Comparison of ENCODE assay signal across 28 mouse cellular contexts in genomic region chr14:45506165-45506564, GRCm38 (mm10). TPM values are rescaled to one million over a fixed set of nuclear protein-coding genes. Genes with fewer than 3 reads are reported as not detected.
DNase-seq lines count a peak whose midpoint lies in the region; ATAC-seq and TF ChIP-seq lines count a peak whose summit lies in the region.
"Had no signal": no experiment of that assay in that cellular context is flagged by ENCODE, and none has a peak within 500 bp of the region (broad histone marks: within the 10 kb centered on the region; RNA-seq: fewer than 3 reads in every experiment).

No protein-coding gene starts in this region.

- H3K27me3 ChIP-seq in heart, embryonic 13.5 days (replicated peaks): no peaks in the 10 kb centered on the region
- H3K27me3 ChIP-seq in kidney, embryonic 15.5 days: no peaks in the 10 kb centered on the region
- H3K27me3 ChIP-seq in liver, adult 2 months (ENCODE audit: control insufficient read depth, insufficient read depth, low read length): no peaks in the 10 kb centered on the region
- H3K27me3 ChIP-seq in liver, embryonic 11.5 days (replicated peaks; ENCODE audit: control insufficient read depth, insufficient read depth, low read length): no peaks in the 10 kb centered on the region
- no peaks in the 10 kb centered on the region for H3K27me3 ChIP-seq in limb, embryonic 14.5 days (ENCODE audit: control insufficient read depth, insufficient read depth, low read length)
- H3K27me3 ChIP-seq: embryonic facial prominence, embryonic 12.5 days; forebrain, embryonic 15.5 days; hindbrain, embryonic 13.5 days; liver, embryonic 12.5 days; midbrain, embryonic 12.5 days; stomach, embryonic 15.5 days had no signal

- no peak overlapping the region for H3K9ac ChIP-seq in heart, embryonic 13.5 days
- H3K9ac ChIP-seq in kidney, embryonic 15.5 days: no peak overlapping the region
- H3K9ac ChIP-seq in liver, adult 2 months (ENCODE audit: low read depth, low read length): no peak overlapping the region
- H3K9ac ChIP-seq in liver, embryonic 11.5 days (ENCODE audit: low read depth, low read length): no peak overlapping the region
- no peak overlapping the region for H3K9ac ChIP-seq in limb, embryonic 14.5 days (ENCODE audit: low read depth, low read length, severe bottlenecking)
- H3K9ac ChIP-seq: embryonic facial prominence, embryonic 12.5 days; forebrain, embryonic 15.5 days; liver, embryonic 12.5 days; liver, postnatal 0 days; midbrain, embryonic 12.5 days; stomach, embryonic 15.5 days had no signal

- H3K4me2 ChIP-seq in heart, embryonic 13.5 days: no peak overlapping the region
- no peak overlapping the region for H3K4me2 ChIP-seq in kidney, embryonic 15.5 days
- H3K4me2 ChIP-seq in liver, embryonic 11.5 days: no peak overlapping the region
- H3K4me2 ChIP-seq in limb, embryonic 14.5 days (replicated peaks; ENCODE audit: low read depth, low read length, severe bottlenecking): no peak overlapping the region
- H3K4me2 ChIP-seq: embryonic facial prominence, embryonic 12.5 days; forebrain, embryonic 15.5 days; hindbrain, embryonic 13.5 days; liver, embryonic 12.5 days; midbrain, embryonic 12.5 days; stomach, embryonic 15.5 days had no signal

- peak overlapping the region; percentile 64 for H3K27ac ChIP-seq in heart, embryonic 13.5 days (replicated peaks)
- H3K27ac ChIP-seq in kidney, embryonic 15.5 days: peak overlapping the region; percentile 73; the same call in 1 of the 2 replicates
- H3K27ac ChIP-seq in liver, adult 2 months (replicated peaks; ENCODE audit: insufficient read depth, low read depth, low read length): peak overlapping the region; percentile 20; the same call in 1 of the 2 replicates
- H3K27ac ChIP-seq in liver, embryonic 11.5 days (ENCODE audit: low read depth, low read length): no peak overlapping the region
- no peak overlapping the region for H3K27ac ChIP-seq in limb, embryonic 14.5 days (replicated peaks; ENCODE audit: low read depth, low read length)
- H3K27ac ChIP-seq: liver, embryonic 12.5 days; stomach, embryonic 15.5 days had no signal

- peaks cover 56% of the 10 kb centered on the region for H3K4me1 ChIP-seq in heart, embryonic 13.5 days
- peaks cover 46% of the 10 kb centered on the region for H3K4me1 ChIP-seq in kidney, embryonic 15.5 days
- H3K4me1 ChIP-seq in liver, adult 2 months (ENCODE audit: control insufficient read depth, insufficient read depth, low read length): peaks cover 51% of the 10 kb centered on the region
- H3K4me1 ChIP-seq in liver, embryonic 11.5 days (replicated peaks; ENCODE audit: control insufficient read depth, insufficient read depth, low read length): peaks cover 4% of the 10 kb centered on the region
- H3K4me1 ChIP-seq in limb, embryonic 14.5 days (ENCODE audit: control insufficient read depth, insufficient read depth, low read length): peaks cover 34% of the 10 kb centered on the region
- H3K4me1 ChIP-seq: megakaryocyte, embryonic 14.5 days had no signal

- no peak overlapping the region for H3K4me3 ChIP-seq in heart, embryonic 13.5 days
- no peak overlapping the region for H3K4me3 ChIP-seq in kidney, embryonic 15.5 days (replicated peaks)
- H3K4me3 ChIP-seq in liver, adult 2 months (ENCODE audit: insufficient read depth, low read depth, low read length): no peak overlapping the region
- no peak overlapping the region for H3K4me3 ChIP-seq in liver, embryonic 11.5 days (ENCODE audit: low read depth, low read length)
- no peak overlapping the region for H3K4me3 ChIP-seq in limb, embryonic 14.5 days (replicated peaks; ENCODE audit: low read length)
- H3K4me3 ChIP-seq: embryonic facial prominence, embryonic 12.5 days; forebrain, embryonic 10.5 days; forebrain, embryonic 15.5 days; heart, embryonic 10.5 days; hindbrain, embryonic 13.5 days; liver, embryonic 12.5 days; megakaryocyte, embryonic 14.5 days; midbrain, embryonic 12.5 days; stomach, embryonic 15.5 days had no signal

- DNase-seq in heart, postnatal 10 days: no peak
- DNase-seq in kidney, postnatal 10 days: no peak
- no peak for DNase-seq in liver, adult 2 months (ENCODE audit: extremely low read depth, low read depth, low spot score)
- DNase-seq in liver, embryonic 11.5 days (ENCODE audit: low spot score): no peak
- no peak for DNase-seq in limb, embryonic 14.5 days (ENCODE audit: low spot score)
- DNase-seq in cerebellum, postnatal 4 days (ENCODE audit: low spot score in 2 of 2): no peak
- DNase-seq: adrenal gland, adult 2 months; cerebellum, adult 2 months; cerebellum, postnatal 25 days; kidney, postnatal 25 days; layer of hippocampus, postnatal 36 days; left cerebral cortex, postnatal 4 days; liver, postnatal 0 days; right cerebral cortex, postnatal 25 days had no signal

- H3K9me3 ChIP-seq in heart, embryonic 13.5 days: no peaks in the 10 kb centered on the region
- H3K9me3 ChIP-seq in kidney, embryonic 15.5 days (replicated peaks): no peaks in the 10 kb centered on the region
- no peaks in the 10 kb centered on the region for H3K9me3 ChIP-seq in liver, embryonic 11.5 days (ENCODE audit: control insufficient read depth, low read length)
- no peaks in the 10 kb centered on the region for H3K9me3 ChIP-seq in limb, embryonic 14.5 days (ENCODE audit: control insufficient read depth, low read length)
- H3K9me3 ChIP-seq: embryonic facial prominence, embryonic 12.5 days; forebrain, embryonic 10.5 days; forebrain, embryonic 15.5 days; heart, embryonic 10.5 days; hindbrain, embryonic 13.5 days; liver, embryonic 12.5 days; megakaryocyte, embryonic 14.5 days; midbrain, embryonic 12.5 days; stomach, embryonic 15.5 days had no signal

- intact Hi-C loops in heart, postnatal 10 days (cut with DNase I): loop anchor here (5.0 kb wide), 1 partner anchor 44 kb away; no protein-coding TSS in a partner anchor

- peaks cover 49% of the 10 kb centered on the region for H3K36me3 ChIP-seq in heart, embryonic 13.5 days
- peaks cover 33% of the 10 kb centered on the region for H3K36me3 ChIP-seq in kidney, embryonic 15.5 days
- no peaks in the 10 kb centered on the region for H3K36me3 ChIP-seq in liver, adult 2 months (ENCODE audit: control insufficient read depth, insufficient read depth, low read length)
- no peaks in the 10 kb centered on the region for H3K36me3 ChIP-seq in liver, embryonic 11.5 days (ENCODE audit: control insufficient read depth, insufficient read depth, low read length)
- peaks cover 22% of the 10 kb centered on the region for H3K36me3 ChIP-seq in limb, embryonic 14.5 days (ENCODE audit: control insufficient read depth, insufficient read depth, low read length)
- H3K36me3 ChIP-seq: stomach, embryonic 15.5 days had no signal

- WGBS in heart, embryonic 13.5 days: 91% methylated on average over 4 of the region's 4 CpGs
- 85% methylated on average over 4 of the region's 4 CpGs for WGBS in kidney, embryonic 15.5 days
- WGBS in liver, adult 2 months: 86% methylated on average over 4 of the region's 4 CpGs
- 90% methylated on average over 4 of the region's 4 CpGs for WGBS in liver, embryonic 11.5 days
- WGBS in limb, embryonic 14.5 days: 71% methylated on average over 4 of the region's 4 CpGs

- no peak for TF ChIP-seq POLR2A in liver, adult 2 months (IDR thresholded peaks at IDR 0.05; ENCODE audit: extremely low read depth, insufficient read depth, low read length)
- TF ChIP-seq POLR2A in limb, embryonic 14.5 days (IDR thresholded peaks at IDR 0.05; ENCODE audit: borderline replicate concordance, extremely low read depth, insufficient read depth, insufficient read length): no peak

- no peak for TF ChIP-seq CTCF in liver, adult 2 months (IDR thresholded peaks at IDR 0.05; ENCODE audit: low read depth, low read length)

- no peak for ATAC-seq in heart, embryonic 13.5 days (ENCODE audit: extremely low read depth, insufficient number of reproducible peaks, low FRiP score, low TSS enrichment)
- no peak for ATAC-seq in kidney, embryonic 15.5 days (replicated peaks; ENCODE audit: low FRiP score)
- no peak for ATAC-seq in liver, embryonic 11.5 days (replicated peaks; ENCODE audit: low FRiP score)
- ATAC-seq in limb, embryonic 14.5 days (ENCODE audit: low FRiP score, low read depth): peak; percentile 56; the same call in 1 of the 2 replicates
- ATAC-seq: activated CD4-positive, CD25-positive, alpha-beta regulatory T cell, adult 4 months; CD4-positive, CD25-positive, alpha-beta regulatory T cell, adult 4 months; intestine, embryonic 16.5 days; liver, embryonic 12.5 days; liver, postnatal 0 days had no signal

- peaks cover 56% of the 10 kb centered on the region for H3K79me2 ChIP-seq in liver, adult 2 months (ENCODE audit: control insufficient read depth, insufficient read depth, low read length)

RNA-seq across cellular contexts. Expression of gene Fermt2, which starts 23.8 kb away (rescaled TPM):
- polyA plus RNA-seq in heart, embryonic 13.5 days (2015; fragmentation: Nextera tagmentation; extraction: Ambion mirVana): 170 and 197 TPM in 2 replicates
- 100 to 1,000 TPM; 301 to 312 TPM for total RNA-seq in heart, postnatal 10 days (2021)
- polyA plus RNA-seq in kidney, embryonic 15.5 days (2015; fragmentation: Nextera tagmentation; extraction: Ambion mirVana): 168 and 181 TPM in 2 replicates
- 95.1 and 104 TPM in 2 replicates for total RNA-seq in liver, adult 2 months (2014; rRNA removed)
- 37.4 and 49.7 TPM in 2 replicates for polyA plus RNA-seq in liver, adult 2 months (2012; rRNA removed)
- polyA plus RNA-seq in liver, embryonic 11.5 days (2014; fragmentation: Nextera tagmentation; extraction: Ambion mirVana): 57.6 and 61.9 TPM in 2 replicates
- 74.3 and 91.7 TPM in 2 replicates for polyA plus RNA-seq in limb, embryonic 14.5 days (2012; rRNA removed)
- 128 and 134 TPM in 2 replicates for polyA plus RNA-seq in limb, embryonic 14.5 days (2014; fragmentation: Nextera tagmentation; extraction: Ambion mirVana)
- polyA plus RNA-seq: CD4-positive, CD25-positive, alpha-beta regulatory T cell, adult 4 months had no signal

Comparison
In these comparisons a context has a peak if more than half of its experiments do, and no peak if none do; other contexts are left out.
1. H3K27ac ChIP-seq: peak in heart, embryonic 13.5 days (single experiment), kidney, embryonic 15.5 days (single experiment) and liver, adult 2 months (single experiment); none in liver, embryonic 11.5 days (single experiment) and limb, embryonic 14.5 days (single experiment).